Mouse (Mus musculus) bone marrow, adult 2 months (tissue): Measurements from ENCODE around the gene Fam172a.

Source experiments
- CTCF ChIP-seq: fragments of 200-500 bp; IDR thresholded peaks from 2 replicates; pipeline ENCODE4 v1.5.1; 2011; ENCODE audit warnings: low read length, control low read depth; ENCODE audit not compliant: control insufficient read depth, insufficient read depth
- POLR2A ChIP-seq: fragments of 200-500 bp; IDR thresholded peaks from 2 replicates; pipeline ENCODE4 v1.6.1; 2011; ENCODE audit warnings: low read depth, mild to moderate bottlenecking, control low read depth, low read length, borderline replicate concordance; ENCODE audit not compliant: control insufficient read depth

DNA sequence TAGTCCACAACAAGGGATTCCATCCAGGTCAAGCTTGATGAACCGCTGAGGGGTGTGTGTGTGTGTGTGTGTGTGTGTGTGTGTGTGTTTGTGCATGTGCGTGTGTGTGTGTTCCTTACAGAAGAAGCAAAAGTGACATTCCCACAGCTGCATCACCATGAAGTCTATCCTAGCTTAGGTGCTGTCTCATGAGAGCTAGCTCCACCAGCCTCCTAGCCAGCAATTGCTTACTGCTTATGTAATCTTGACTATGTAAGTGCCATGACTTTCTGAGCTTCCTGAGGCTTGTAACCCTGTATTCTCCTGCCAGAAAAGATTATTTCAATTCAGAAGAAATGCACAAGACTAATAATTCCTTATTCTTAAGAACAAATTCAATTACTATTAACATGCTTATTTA lies 221.0 kb downstream of the Fam172a start:
- TF ChIP-seq CTCF (no peak), POLR2A (no peak)
